ENCODE assay signal across 18 mouse cellular contexts in genomic region chr17:5511724-5512123, GRCm38 (mm10). TPM values are rescaled to one million over a fixed set of nuclear protein-coding genes. Genes with fewer than 3 reads are reported as not detected.
A peak's percentile ranks its signal among the peaks of the same experiment; 100 is the strongest.
DNase-seq lines count a peak whose midpoint lies in the region; ATAC-seq and TF ChIP-seq lines count a peak whose summit lies in the region.
"Had no signal": no experiment of that assay in that cellular context is flagged by ENCODE, and none has a peak within 500 bp of the region (broad histone marks: within the 10 kb centered on the region; RNA-seq: fewer than 3 reads in every experiment).

No protein-coding gene starts in this region.

- no peak for TF ChIP-seq CTCF in layer of hippocampus, adult 2 months (conservative IDR thresholded peaks at IDR 0.05)

- H3K4me2 ChIP-seq in liver, embryonic 12.5 days, result peak overlapping the region; percentile 61
- peak overlapping the region; percentile 48 for H3K4me2 ChIP-seq in liver, embryonic 16.5 days (ENCODE audit: low read depth, low read length)
- H3K4me2 ChIP-seq in hindbrain, embryonic 12.5 days (replicated peaks), result no peak overlapping the region
- H3K4me2 ChIP-seq: embryonic facial prominence, embryonic 12.5 days; forebrain, embryonic 13.5 days; heart, embryonic 13.5 days; hindbrain, embryonic 14.5 days had no signal

- peak overlapping the region; percentile 52 for H3K4me3 ChIP-seq in erythroblast, embryonic 14.5 days (replicated peaks)
- no peak overlapping the region for H3K4me3 ChIP-seq in liver, embryonic 12.5 days
- no peak overlapping the region for H3K4me3 ChIP-seq in liver, embryonic 16.5 days (ENCODE audit: low read depth, low read length)
- no peak overlapping the region for H3K4me3 ChIP-seq in hindbrain, embryonic 12.5 days
- H3K4me3 ChIP-seq in layer of hippocampus, adult 2 months, result no peak overlapping the region
- H3K4me3 ChIP-seq: embryonic facial prominence, embryonic 12.5 days; forebrain, embryonic 13.5 days; gastrocnemius, adult 2 months; heart, embryonic 13.5 days had no signal

- peaks cover 95% of the 10 kb centered on the region for H3K4me1 ChIP-seq in erythroblast, embryonic 14.5 days (ENCODE audit: control insufficient read depth)
- H3K4me1 ChIP-seq in liver, embryonic 12.5 days, result peaks cover 99% of the 10 kb centered on the region
- H3K4me1 ChIP-seq in liver, embryonic 16.5 days (ENCODE audit: control insufficient read depth, low read depth, low read length), result peaks cover 54% of the 10 kb centered on the region
- H3K4me1 ChIP-seq in hindbrain, embryonic 12.5 days, result peaks cover 2% of the 10 kb centered on the region; the same call in 1 of the 2 replicates

- 49% methylated on average over 6 of the region's 6 CpGs for WGBS in liver, embryonic 12.5 days (ENCODE audit: insufficient replicate concordance)
- WGBS in liver, embryonic 16.5 days (ENCODE audit: insufficient replicate concordance), result 45% methylated on average over 6 of the region's 6 CpGs
- WGBS in hindbrain, embryonic 12.5 days, result 80% methylated on average over 6 of the region's 6 CpGs

- peak overlapping the region; percentile 67 for H3K9ac ChIP-seq in liver, embryonic 12.5 days
- peak overlapping the region; percentile 23 for H3K9ac ChIP-seq in liver, embryonic 16.5 days (ENCODE audit: low read depth, low read length)
- no peak overlapping the region for H3K9ac ChIP-seq in hindbrain, embryonic 12.5 days
- H3K9ac ChIP-seq: embryonic facial prominence, embryonic 12.5 days; forebrain, embryonic 13.5 days; forebrain, postnatal 0 days; heart, embryonic 13.5 days; hindbrain, embryonic 14.5 days had no signal

- H3K9me3 ChIP-seq in erythroblast, embryonic 14.5 days (ENCODE audit: control insufficient read depth, low read length), result no peaks in the 10 kb centered on the region
- H3K9me3 ChIP-seq in liver, embryonic 12.5 days (replicated peaks), result no peaks in the 10 kb centered on the region
- no peaks in the 10 kb centered on the region for H3K9me3 ChIP-seq in liver, embryonic 16.5 days (replicated peaks; ENCODE audit: control insufficient read depth, low read length)
- H3K9me3 ChIP-seq in hindbrain, embryonic 12.5 days (replicated peaks), result no peaks in the 10 kb centered on the region
- H3K9me3 ChIP-seq: embryonic facial prominence, embryonic 12.5 days; forebrain, embryonic 13.5 days; heart, embryonic 13.5 days had no signal

- no peaks in the 10 kb centered on the region for H3K27me3 ChIP-seq in erythroblast, embryonic 14.5 days (ENCODE audit: control insufficient read depth)
- no peaks in the 10 kb centered on the region for H3K27me3 ChIP-seq in liver, embryonic 12.5 days (replicated peaks)
- no peaks in the 10 kb centered on the region for H3K27me3 ChIP-seq in liver, embryonic 16.5 days (ENCODE audit: control insufficient read depth, insufficient read depth, low read depth, low read length)
- H3K27me3 ChIP-seq in hindbrain, embryonic 12.5 days, result no peaks in the 10 kb centered on the region
- H3K27me3 ChIP-seq: embryonic facial prominence, embryonic 12.5 days; forebrain, embryonic 13.5 days; heart, embryonic 13.5 days had no signal

- H3K27ac ChIP-seq in liver, embryonic 12.5 days, result peak overlapping the region; percentile 97
- peak overlapping the region; percentile 85 for H3K27ac ChIP-seq in liver, embryonic 16.5 days (ENCODE audit: low read length)
- H3K27ac ChIP-seq in hindbrain, embryonic 12.5 days, result no peak overlapping the region
- no peak overlapping the region for H3K27ac ChIP-seq in layer of hippocampus, adult 2 months
- H3K27ac ChIP-seq: embryonic facial prominence, embryonic 12.5 days; forebrain, embryonic 13.5 days; gastrocnemius, adult 2 months; heart, embryonic 13.5 days; hindbrain, embryonic 14.5 days had no signal

- peak; percentile 52 for ATAC-seq in liver, embryonic 12.5 days
- ATAC-seq in liver, embryonic 16.5 days (ENCODE audit: low read depth), result peak; percentile 41
- ATAC-seq in hindbrain, embryonic 12.5 days (ENCODE audit: low FRiP score), result no peak
- ATAC-seq: forebrain, embryonic 13.5 days; forebrain, postnatal 0 days had no signal

- DNase-seq in layer of hippocampus, adult 2 months (ENCODE audit: low spot score in 2 of 2), result no peak
- no peak for DNase-seq in urinary bladder, postnatal 14 days (ENCODE audit: low spot score)
- DNase-seq: adrenal gland, postnatal 10 days; cerebellum, adult 11-12 months; cerebellum, adult 9-10 months; cerebellum, postnatal 25 days; forebrain, postnatal 0 days; gastrocnemius, adult 2 months; gastrocnemius, postnatal 25 days; heart, postnatal 4 days had no signal

- peaks cover 89% of the 10 kb centered on the region for H3K36me3 ChIP-seq in erythroblast, embryonic 14.5 days (ENCODE audit: control insufficient read depth)
- no peaks in the 10 kb centered on the region; the same call in 1 of the 2 replicates for H3K36me3 ChIP-seq in liver, embryonic 12.5 days
- no peaks in the 10 kb centered on the region for H3K36me3 ChIP-seq in liver, embryonic 16.5 days (ENCODE audit: control insufficient read depth, insufficient read depth)
- H3K36me3 ChIP-seq in hindbrain, embryonic 12.5 days, result no peaks in the 10 kb centered on the region
- H3K36me3 ChIP-seq: embryonic facial prominence, embryonic 12.5 days; heart, embryonic 13.5 days had no signal

RNA-seq across cellular contexts. Expression of gene Zdhhc14, which starts 19.4 kb away (rescaled TPM):
- polyA plus RNA-seq in erythroblast, embryonic 14.5 days (2012), result 6.5 and 6.7 TPM in 2 replicates
- polyA plus RNA-seq in liver, embryonic 12.5 days (2016; fragmentation: Nextera tagmentation; extraction: Ambion mirVana), result 10.6 and 11.8 TPM in 2 replicates
- polyA plus RNA-seq in liver, embryonic 16.5 days (2015; fragmentation: Nextera tagmentation; extraction: Ambion mirVana), result 2.0 and 3.0 TPM in 2 replicates
- polyA plus RNA-seq in hindbrain, embryonic 12.5 days (2016; fragmentation: Nextera tagmentation; extraction: Ambion mirVana), result 6.1 and 7.2 TPM in 2 replicates
- total RNA-seq in layer of hippocampus, adult 2 months (2021), result 10 to 100 TPM; 40.6 to 48.6 TPM

Comparison
In these comparisons a context has a peak if more than half of its experiments do, and no peak if none do; other contexts are left out.
1. H3K27ac ChIP-seq: peak in liver, embryonic 12.5 days (single experiment) and liver, embryonic 16.5 days (single experiment); none in hindbrain, embryonic 12.5 days (single experiment) and layer of hippocampus, adult 2 months (single experiment).